Mouse (Mus musculus) small intestine, adult 2 months (tissue): ENCODE results near the gene Ctnnd2.

Experiments used
- CTCF ChIP-seq: fragments of 200-500 bp; IDR thresholded peaks from 2 replicates; pipeline ENCODE4 v1.5.1; 2012; ENCODE audit warnings: low read depth, mild to moderate bottlenecking, control low read depth, inconsistent platforms, low read length, moderate library complexity, mixed read lengths; ENCODE audit not compliant: insufficient replicate concordance, insufficient read length; ENCODE audit errors: extremely low read depth
- POLR2A ChIP-seq: fragments of 200-500 bp; IDR thresholded peaks from 2 replicates; pipeline ENCODE4 v1.6.1; 2012; ENCODE audit warnings: low read depth, mild to moderate bottlenecking, control low read depth, inconsistent platforms, low read length, moderate library complexity

- TF ChIP-seq POLR2A (no peak), CTCF (no peak)
Measured at GRCm38 (mm10) chr15:30740728-30741127, 568.3 kb downstream of the Ctnnd2 start.
